Mouse (Mus musculus): ENCODE results near the gene Gm20708. TPM values are rescaled to one million over a fixed set of nuclear protein-coding genes. Genes with fewer than 3 reads are reported as not detected.
"Not testable (repeated sequence)": the region's sequence is repeated elsewhere in the genome, so short reads cannot be mapped to it uniquely, and the experiment has no call there.

The Gm20708 gene
- polyA plus RNA-seq, 1 experiment from 2014 or later, result 0.47 TPM

- peaks cover 15% of the 10 kb centered on the region for H3K27me3 ChIP-seq (ENCODE audit: control insufficient read depth, insufficient read depth, low read length)
- peak; percentile 72 for DNase-seq
- 6% methylated on average over 10 of the region's 10 CpGs for WGBS
Observed at GRCm38 (mm10) chr11:117786294-117786693, 23.2 kb upstream of the Gm20708 start.

GRCm38 (mm10) chr11:117788481-117788880 lies 21.0 kb upstream of the Gm20708 start:
- not testable (repeated sequence) for H3K4me3 ChIP-seq (replicated peaks; ENCODE audit: low read depth, low read length); H3K36me3 ChIP-seq (ENCODE audit: control insufficient read depth, insufficient read depth, low read length); H3K4me1 ChIP-seq (ENCODE audit: control insufficient read depth, insufficient read depth, low read length); H3K9ac ChIP-seq (replicated peaks; ENCODE audit: low read length); H3K9me3 ChIP-seq (ENCODE audit: control insufficient read depth, low read length); DNase-seq; H3K27me3 ChIP-seq (ENCODE audit: control insufficient read depth, insufficient read depth, low read length); H3K27ac ChIP-seq (replicated peaks; ENCODE audit: low read depth, low read length); ATAC-seq (ENCODE audit: low FRiP score, low TSS enrichment); H3K4me2 ChIP-seq (ENCODE audit: low read length)
- WGBS, result 81% methylated on average over 7 of the region's 7 CpGs

More at GRCm38 (mm10) chr11:117786294-117786693, 23.2 kb upstream of the Gm20708 start:
- H3K9ac ChIP-seq (replicated peaks; ENCODE audit: low read length), result no peak overlapping the region
- H3K4me2 ChIP-seq (ENCODE audit: low read length), result no peak overlapping the region
- no peak overlapping the region for H3K4me3 ChIP-seq (replicated peaks; ENCODE audit: low read depth, low read length)
- no peaks in the 10 kb centered on the region for H3K9me3 ChIP-seq (ENCODE audit: control insufficient read depth, low read length)
- H3K4me1 ChIP-seq (ENCODE audit: control insufficient read depth, insufficient read depth, low read length), result peaks cover 7% of the 10 kb centered on the region; the same call in 1 of the 2 replicates
- ATAC-seq (ENCODE audit: low FRiP score, low TSS enrichment), result no peak
- no peak overlapping the region for H3K27ac ChIP-seq (replicated peaks; ENCODE audit: low read depth, low read length)
- no peaks in the 10 kb centered on the region for H3K36me3 ChIP-seq (ENCODE audit: control insufficient read depth, insufficient read depth, low read length)

GRCm38 (mm10) chr11:117790286-117790685 lies 19.2 kb upstream of the Gm20708 start:
- H3K4me3 ChIP-seq (replicated peaks; ENCODE audit: low read depth, low read length), result no peak overlapping the region
- no peak overlapping the region for H3K9ac ChIP-seq (replicated peaks; ENCODE audit: low read length)
- no peaks in the 10 kb centered on the region for H3K9me3 ChIP-seq (ENCODE audit: control insufficient read depth, low read length)
- H3K4me2 ChIP-seq (ENCODE audit: low read length), result peak overlapping the region; percentile 15; the same call in 1 of the 2 replicates
- ATAC-seq (ENCODE audit: low FRiP score, low TSS enrichment) (no peak), DNase-seq (peak; percentile 71)
- no peak overlapping the region for H3K27ac ChIP-seq (replicated peaks; ENCODE audit: low read depth, low read length)
- no peaks in the 10 kb centered on the region for H3K36me3 ChIP-seq (ENCODE audit: control insufficient read depth, insufficient read depth, low read length)
- WGBS, result 7% methylated on average over 14 of the region's 14 CpGs
- H3K27me3 ChIP-seq (ENCODE audit: control insufficient read depth, insufficient read depth, low read length), result no peaks in the 10 kb centered on the region; the same call in 1 of the 2 replicates
- 0 out of 2 replicates have a peak, but pooled peaks cover 4% of the 10 kb centered on the region for H3K4me1 ChIP-seq (ENCODE audit: control insufficient read depth, insufficient read depth, low read length)

- no peak overlapping the region for H3K9ac ChIP-seq (replicated peaks; ENCODE audit: low read length)
- H3K9me3 ChIP-seq (ENCODE audit: control insufficient read depth, low read length), result no peaks in the 10 kb centered on the region
- H3K27me3 ChIP-seq (ENCODE audit: control insufficient read depth, insufficient read depth, low read length), result no peaks in the 10 kb centered on the region; the same call in 1 of the 2 replicates
- ATAC-seq (ENCODE audit: low FRiP score, low TSS enrichment) (no peak), DNase-seq (no peak)
- WGBS, result 34% methylated on average over 23 of the region's 23 CpGs
- H3K27ac ChIP-seq (replicated peaks; ENCODE audit: low read depth, low read length), result no peak overlapping the region
- 0 out of 2 replicates have a peak, but pooled peaks cover 4% of the 10 kb centered on the region for H3K4me1 ChIP-seq (ENCODE audit: control insufficient read depth, insufficient read depth, low read length)
- no peaks in the 10 kb centered on the region for H3K36me3 ChIP-seq (ENCODE audit: control insufficient read depth, insufficient read depth, low read length)
- H3K4me2 ChIP-seq (ENCODE audit: low read length), result peak overlapping the region; percentile 15; the same call in 1 of the 2 replicates
- H3K4me3 ChIP-seq (replicated peaks; ENCODE audit: low read depth, low read length), result no peak overlapping the region
Observed at GRCm38 (mm10) chr11:117790703-117791440, 18.6 kb upstream of the Gm20708 start.

- H3K4me3 ChIP-seq (replicated peaks; ENCODE audit: low read depth, low read length), result no peak overlapping the region
- ATAC-seq (ENCODE audit: low FRiP score, low TSS enrichment) (no peak), DNase-seq (no peak)
- H3K9ac ChIP-seq (replicated peaks; ENCODE audit: low read length), result no peak overlapping the region
- 0 out of 2 replicates have a peak, but pooled peaks cover 4% of the 10 kb centered on the region for H3K4me1 ChIP-seq (ENCODE audit: control insufficient read depth, insufficient read depth, low read length)
- H3K27ac ChIP-seq (replicated peaks; ENCODE audit: low read depth, low read length), result no peak overlapping the region
- H3K4me2 ChIP-seq (ENCODE audit: low read length), result no peak overlapping the region
- H3K36me3 ChIP-seq (ENCODE audit: control insufficient read depth, insufficient read depth, low read length), result no peaks in the 10 kb centered on the region
- no peaks in the 10 kb centered on the region for H3K9me3 ChIP-seq (ENCODE audit: control insufficient read depth, low read length)
- no peaks in the 10 kb centered on the region; the same call in 1 of the 2 replicates for H3K27me3 ChIP-seq (ENCODE audit: control insufficient read depth, insufficient read depth, low read length)
- WGBS, result 88% methylated on average over 9 of the region's 9 CpGs
Observed at GRCm38 (mm10) chr11:117791441-117791761, 18.1 kb upstream of the Gm20708 start.

- no peak overlapping the region for H3K4me2 ChIP-seq (ENCODE audit: low read length)
- 14% methylated on average over 22 of the region's 22 CpGs for WGBS
- ATAC-seq (ENCODE audit: low FRiP score, low TSS enrichment) (no peak), DNase-seq (no peak)
- no peak overlapping the region for H3K4me3 ChIP-seq (replicated peaks; ENCODE audit: low read depth, low read length)
- H3K9ac ChIP-seq (replicated peaks; ENCODE audit: low read length), result no peak overlapping the region
- H3K27ac ChIP-seq (replicated peaks; ENCODE audit: low read depth, low read length), result no peak overlapping the region
- H3K9me3 ChIP-seq (ENCODE audit: control insufficient read depth, low read length), result no peaks in the 10 kb centered on the region
- H3K4me1 ChIP-seq (ENCODE audit: control insufficient read depth, insufficient read depth, low read length), result 0 out of 2 replicates have a peak, but pooled peaks cover 4% of the 10 kb centered on the region
- H3K27me3 ChIP-seq (ENCODE audit: control insufficient read depth, insufficient read depth, low read length), result no peaks in the 10 kb centered on the region; the same call in 1 of the 2 replicates
- no peaks in the 10 kb centered on the region for H3K36me3 ChIP-seq (ENCODE audit: control insufficient read depth, insufficient read depth, low read length)
Observed at GRCm38 (mm10) chr11:117792281-117792888, 17.1 kb upstream of the Gm20708 start.

- H3K4me1 ChIP-seq (ENCODE audit: control insufficient read depth, insufficient read depth, low read length), result 0 out of 2 replicates have a peak, but pooled peaks cover 4% of the 10 kb centered on the region
- no peaks in the 10 kb centered on the region for H3K36me3 ChIP-seq (ENCODE audit: control insufficient read depth, insufficient read depth, low read length)
- no peak overlapping the region for H3K27ac ChIP-seq (replicated peaks; ENCODE audit: low read depth, low read length)
- no peak overlapping the region for H3K4me2 ChIP-seq (ENCODE audit: low read length)
- WGBS, result 57% methylated on average over 4 of the region's 4 CpGs
- no peaks in the 10 kb centered on the region for H3K9me3 ChIP-seq (ENCODE audit: control insufficient read depth, low read length)
- ATAC-seq (ENCODE audit: low FRiP score, low TSS enrichment), result no peak
- H3K4me3 ChIP-seq (replicated peaks; ENCODE audit: low read depth, low read length), result no peak overlapping the region
- H3K27me3 ChIP-seq (ENCODE audit: control insufficient read depth, insufficient read depth, low read length), result no peaks in the 10 kb centered on the region; the same call in 1 of the 2 replicates
- no peak for DNase-seq
- H3K9ac ChIP-seq (replicated peaks; ENCODE audit: low read length), result no peak overlapping the region
Observed at GRCm38 (mm10) chr11:117794035-117794551, 15.4 kb upstream of the Gm20708 start.

- Histone ChIP-seq H3K4me1 (ENCODE audit: control insufficient read depth, insufficient read depth, low read length) (no peaks in the 10 kb centered on the region), H3K36me3 (ENCODE audit: control insufficient read depth, insufficient read depth, low read length) (no peaks in the 10 kb centered on the region), H3K4me2 (ENCODE audit: low read length) (no peak overlapping the region), H3K9me3 (ENCODE audit: control insufficient read depth, low read length) (no peaks in the 10 kb centered on the region), H3K27me3 (ENCODE audit: control insufficient read depth, insufficient read depth, low read length) (no peaks in the 10 kb centered on the region; the same call in 1 of the 2 replicates), H3K27ac (replicated peaks; ENCODE audit: low read depth, low read length) (no peak overlapping the region), H3K4me3 (replicated peaks; ENCODE audit: low read depth, low read length) (no peak overlapping the region), H3K9ac (replicated peaks; ENCODE audit: low read length) (no peak overlapping the region)
- 51% methylated on average over 5 of the region's 5 CpGs for WGBS
- ATAC-seq (ENCODE audit: low FRiP score, low TSS enrichment) (no peak), DNase-seq (no peak)
Observed at GRCm38 (mm10) chr11:117796954-117797353, 12.5 kb upstream of the Gm20708 start.

Measured in midbrain, embryonic 14.5 days (tissue).